Mouse (Mus musculus) CH12.LX (cell line): Measurements from ENCODE around the gene Gm28036. TPM values are rescaled to one million over a fixed set of nuclear protein-coding genes. Genes with fewer than 3 reads are reported as not detected.

Experiments used
- DNase-seq: peaks from one replicate; pipeline ENCODE4 v3.0.0-alpha.2; 2013; ENCODE audit errors: extremely low read depth
- H3K27ac ChIP-seq: 2 replicates; pipeline ENCODE4 v1.5.1; 2012; ENCODE audit warnings: low read depth, mild to moderate bottlenecking, control low read depth, moderate library complexity; ENCODE audit not compliant: insufficient read depth
- H3K27me3 ChIP-seq: replicated peaks from 2 replicates; pipeline ENCODE3; 2012; ENCODE audit warnings: inconsistent platforms
- H3K36me3 ChIP-seq, 2 experiments: replicated peaks in 1 of 2; 2 replicates each; pipeline versions ENCODE3 to v1.6.1; 2012; ENCODE audit warnings: inconsistent platforms in 1 of 2, low read length in 1 of 2, mild to moderate bottlenecking in 1 of 2, mixed read lengths in 1 of 2, moderate library complexity in 1 of 2; ENCODE audit not compliant: control insufficient read depth in 1 of 2, insufficient read depth in 1 of 2
- H3K4me1 ChIP-seq, 2 experiments: 2 replicates each; pipeline ENCODE4 v1.6.1; 2012; ENCODE audit warnings: inconsistent platforms in 1 of 2, moderate library complexity in 1 of 2; ENCODE audit not compliant: insufficient read depth in 2 of 2, control insufficient read depth in 1 of 2
- H3K4me2 ChIP-seq: 2 replicates; pipeline ENCODE4 v1.6.1; 2012; ENCODE audit warnings: low read depth, mild to moderate bottlenecking, control low read depth; ENCODE audit not compliant: poor library complexity, insufficient read depth, severe bottlenecking
- H3K4me3 ChIP-seq, 3 experiments: fragments of 150-350 bp in 1 of 3; sonication (generic) in 1 of 3; replicated peaks in 1 of 3; 2 replicates each; pipeline versions ENCODE3 to v1.5.1; 2011 to 2012; ENCODE audit warnings: low read depth in 2 of 3, low read length in 2 of 3, mild to moderate bottlenecking in 2 of 3, moderate library complexity in 2 of 3, control low read depth in 1 of 3, improper control_type of control experiment in 1 of 3, inconsistent platforms in 1 of 3, mixed read lengths in 1 of 3; ENCODE audit not compliant: poor library complexity in 1 of 3
- H3K79me2 ChIP-seq: replicated peaks from 2 replicates; pipeline ENCODE4 v1.6.1; 2012; ENCODE audit warnings: mild to moderate bottlenecking, moderate library complexity; ENCODE audit not compliant: control insufficient read depth, poor library complexity, insufficient read depth, severe bottlenecking; ENCODE audit errors: extremely low read depth
- H3K9ac ChIP-seq: 2 replicates; pipeline ENCODE4 v1.6.1; 2012; ENCODE audit warnings: low read depth, mild to moderate bottlenecking, control low read depth, moderate library complexity; ENCODE audit not compliant: insufficient read depth
- H3K9me3 ChIP-seq: replicated peaks from 2 replicates; pipeline ENCODE3; 2012; ENCODE audit warnings: low read length, inconsistent platforms, mixed read lengths
- BHLHE40 ChIP-seq: IDR thresholded peaks from 2 replicates; pipeline ENCODE4 v1.6.1; 2011; ENCODE audit warnings: mild to moderate bottlenecking, low read depth, low read length, improper control_type of control experiment
- CHD1 ChIP-seq: IDR thresholded peaks from 2 replicates; pipeline ENCODE4 v1.6.1; 2012; ENCODE audit warnings: low read depth, low read length, improper control_type of control experiment, inconsistent platforms
- CHD2 ChIP-seq: IDR thresholded peaks from 2 replicates; pipeline ENCODE4 v1.6.1; 2011; ENCODE audit warnings: low read length, improper control_type of control experiment
- EP300 ChIP-seq: IDR thresholded peaks from 2 replicates; pipeline ENCODE4 v1.6.1; 2011; ENCODE audit warnings: low read length, improper control_type of control experiment
- ETS1 ChIP-seq: conservative IDR thresholded peaks from 2 replicates; pipeline ENCODE4 v1.6.1; 2012; ENCODE audit warnings: low read depth, mild to moderate bottlenecking, inconsistent platforms, low read length, improper control_type of control experiment, moderate library complexity
- GABPA ChIP-seq: IDR thresholded peaks from 2 replicates; pipeline ENCODE4 v1.6.1; 2012; ENCODE audit warnings: low read depth, low read length, improper control_type of control experiment, inconsistent platforms; ENCODE audit not compliant: insufficient replicate concordance
- HCFC1 ChIP-seq: IDR thresholded peaks from 2 replicates; pipeline ENCODE4 v1.6.1; 2012; ENCODE audit warnings: low read depth, mild to moderate bottlenecking, inconsistent platforms, low read length, improper control_type of control experiment
- JUN ChIP-seq: IDR thresholded peaks from 2 replicates; pipeline ENCODE4 v1.6.1; 2011; ENCODE audit warnings: low read depth, mild to moderate bottlenecking, low read length, improper control_type of control experiment, moderate library complexity; ENCODE audit not compliant: insufficient read depth
- JUND ChIP-seq: conservative IDR thresholded peaks from 2 replicates; pipeline ENCODE4 v1.6.1; 2011; ENCODE audit warnings: low read depth, low read length, improper control_type of control experiment
- MAFK ChIP-seq: IDR thresholded peaks from 2 replicates; pipeline ENCODE4 v1.6.1; 2011; ENCODE audit warnings: low read length, improper control_type of control experiment; ENCODE audit not compliant: insufficient replicate concordance
- MAX ChIP-seq: IDR thresholded peaks from 2 replicates; pipeline ENCODE4 v1.6.1; 2011; ENCODE audit warnings: low read length, improper control_type of control experiment
- MAZ ChIP-seq: IDR thresholded peaks from 2 replicates; pipeline ENCODE4 v1.6.1; 2012; ENCODE audit warnings: low read depth, mild to moderate bottlenecking, inconsistent platforms, low read length, improper control_type of control experiment, moderate library complexity
- MYC ChIP-seq: IDR thresholded peaks from 2 replicates; pipeline ENCODE4 v1.6.1; 2011; ENCODE audit warnings: low read depth, mild to moderate bottlenecking, improper control_type of control experiment, low read length
- NELFE ChIP-seq: IDR thresholded peaks from 2 replicates; pipeline ENCODE4 v1.6.1; 2011; ENCODE audit warnings: low read depth, low read length, improper control_type of control experiment
- PAX5 ChIP-seq: IDR thresholded peaks from 2 replicates; pipeline ENCODE4 v1.6.1; 2012; ENCODE audit warnings: low read length, inconsistent platforms, mixed read lengths
- POLR2A ChIP-seq: IDR thresholded peaks from 2 replicates; pipeline ENCODE4 v1.6.1; 2011; ENCODE audit warnings: low read depth, mild to moderate bottlenecking, improper control_type of control experiment, low read length
- POLR2AphosphoS2 ChIP-seq: IDR thresholded peaks from 2 replicates; pipeline ENCODE4 v1.6.1; 2011; ENCODE audit warnings: low read depth, low read length, improper control_type of control experiment
- RAD21 ChIP-seq: IDR thresholded peaks from 2 replicates; pipeline ENCODE4 v1.6.1; 2011; ENCODE audit warnings: low read depth, mild to moderate bottlenecking, low read length, improper control_type of control experiment, moderate library complexity
- SIN3A ChIP-seq: IDR thresholded peaks from 2 replicates; pipeline ENCODE4 v1.6.1; 2012; ENCODE audit warnings: low read length, improper control_type of control experiment, inconsistent platforms
- SMC3 ChIP-seq: IDR thresholded peaks from 2 replicates; pipeline ENCODE4 v1.6.1; 2011; ENCODE audit warnings: low read depth, low read length, improper control_type of control experiment
- TCF12 ChIP-seq: IDR thresholded peaks from 2 replicates; pipeline ENCODE4 v1.6.1; 2014; ENCODE audit warnings: low read depth, mild to moderate bottlenecking, inconsistent platforms, low read length, improper control_type of control experiment
- UBTF ChIP-seq: IDR thresholded peaks from 2 replicates; pipeline ENCODE4 v1.6.1; 2012; ENCODE audit warnings: low read depth, mild to moderate bottlenecking, inconsistent platforms, low read length, improper control_type of control experiment, moderate library complexity
- ZNF384 ChIP-seq: IDR thresholded peaks from 2 replicates; pipeline ENCODE4 v1.6.1; 2012; ENCODE audit warnings: low read depth, low read length, improper control_type of control experiment, inconsistent platforms
- dilution Hi-C: fragments of 300-500 bp; cut with MboI; formaldehyde crosslinking; loops from 2 replicates; pipeline ENCODE4 v1.14.3; 2020; ENCODE audit warnings: low sequenced_read_pairs; ENCODE audit not compliant: extremely low pct_unique_long_range_greater_than_20kb, extremely low pct_ligation_motif_present
- in situ Hi-C: fragments of 300-500 bp; cut with MboI; formaldehyde crosslinking; loops from 3 replicates; pipeline ENCODE4 v1.14.3; 2019; ENCODE audit warnings: low sequenced_read_pairs, low pct_ligation_motif_present, low pct_unique_long_range_greater_than_20kb, mixed read lengths
- polyA plus RNA-seq: library from polyadenylated mRNA; unstranded; fragments of >175 nt; gene quantifications from 2 replicates; pipeline ENCODE4 v1.2.1, GENCODE M21; 2012; ENCODE audit warnings: low read depth; ENCODE audit not compliant: insufficient read length
- total RNA-seq, 2 experiments: library from RNA; depleted of rRNA; stranded (reverse); fragments of 300-350 nt in 1 of 2; fragments of >200 nt in 1 of 2; gene quantifications; 2 replicates each; pipeline ENCODE4 v1.2.3; 2012 to 2014

Gm28036 gene
- total and polyA plus RNA-seq, 3 experiments = 10.5 to 18.8 (median 15.3) TPM

DNA sequence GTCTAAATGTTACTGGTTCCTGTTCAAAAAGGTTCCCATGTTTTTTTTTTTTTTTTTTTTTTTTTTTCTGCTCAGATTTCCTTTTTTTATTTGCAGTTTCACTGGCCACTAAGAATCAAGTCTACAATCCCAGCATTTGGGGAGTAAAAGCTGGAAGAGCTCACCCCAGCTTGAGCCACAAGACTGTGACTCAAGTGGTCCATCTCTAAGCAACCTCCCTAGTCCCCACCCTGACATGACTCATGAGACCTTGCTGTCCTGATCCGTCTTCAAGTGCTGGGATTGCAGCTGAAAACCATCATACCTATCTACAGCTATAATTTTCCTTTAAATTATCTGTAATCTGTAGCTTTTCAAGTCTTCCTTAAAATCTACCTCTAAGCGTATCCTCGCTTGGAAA lies 42.4 kb downstream of the Gm28036 start:
- Histone ChIP-seq H3K4me3 (no peak overlapping the region), H3K4me1 (no peaks in the 10 kb centered on the region), H3K9ac (no peak overlapping the region), H3K9me3 (no peaks in the 10 kb centered on the region), H3K36me3 (peaks cover 3 to 22% of the 10 kb centered on the region in 2 experiments), H3K27ac (no peak overlapping the region), H3K79me2 (0 out of 2 replicates have a peak, but pooled peaks cover 1% of the 10 kb centered on the region), H3K27me3 (no peaks in the 10 kb centered on the region), H3K4me2 (no peak overlapping the region)
- in situ Hi-C loops (no loop called here), dilution Hi-C loops (no loop called here)
- DNase-seq = no peak
- TF ChIP-seq ETS1 = no peak

- in situ Hi-C loops = no loop called here
- no peaks in the 10 kb centered on the region for H3K27me3 ChIP-seq
Measured at GRCm38 (mm10) chr2:156080391-156080790, 46.5 kb downstream of the Gm28036 start.

GRCm38 (mm10) chr2:156079674-156080073 lies 47.2 kb downstream of the Gm28036 start:
- in situ Hi-C loops = no loop called here
- no peak for DNase-seq

More at GRCm38 (mm10) chr2:156080391-156080790, 46.5 kb downstream of the Gm28036 start:
- H3K9me3 ChIP-seq = no peaks in the 10 kb centered on the region
- no peak for TF ChIP-seq CHD1
- TF ChIP-seq ZNF384 = no peak
- TF ChIP-seq TCF12 = no peak
- no peak for TF ChIP-seq RAD21
- TF ChIP-seq SIN3A = no peak
- no peak for TF ChIP-seq MAFK
- no peak for TF ChIP-seq POLR2AphosphoS2
- TF ChIP-seq JUND = no peak
- TF ChIP-seq JUN = no peak
- no peaks in the 10 kb centered on the region for H3K79me2 ChIP-seq
- no peak overlapping the region for H3K9ac ChIP-seq
- peaks cover 36 to 51% of the 10 kb centered on the region in 2 experiments for H3K36me3 ChIP-seq
- H3K4me3 ChIP-seq = no peak overlapping the region
- no peak overlapping the region for H3K4me2 ChIP-seq
- no peak overlapping the region for H3K27ac ChIP-seq
- H3K4me1 ChIP-seq = no peaks in the 10 kb centered on the region
- no peak for DNase-seq
- dilution Hi-C loops = no loop called here

More at GRCm38 (mm10) chr2:156079674-156080073, 47.2 kb downstream of the Gm28036 start:
- dilution Hi-C loops = no loop called here
- Histone ChIP-seq H3K27ac (no peak overlapping the region), H3K4me1 (no peaks in the 10 kb centered on the region), H3K27me3 (no peaks in the 10 kb centered on the region), H3K9me3 (no peaks in the 10 kb centered on the region), H3K4me2 (no peak overlapping the region)
- TF ChIP-seq MAZ = no peak
- TF ChIP-seq POLR2A = no peak
- TF ChIP-seq BHLHE40 = no peak
- TF ChIP-seq MAX = no peak
- no peak for TF ChIP-seq PAX5
- no peak for TF ChIP-seq ZNF384
- no peak for TF ChIP-seq ETS1
- no peak for TF ChIP-seq HCFC1
- TF ChIP-seq SMC3 = no peak
- TF ChIP-seq NELFE = no peak
- no peak for TF ChIP-seq CHD2
- no peak for TF ChIP-seq JUND
- no peak for TF ChIP-seq MYC
- no peak for TF ChIP-seq JUN
- TF ChIP-seq UBTF = no peak
- TF ChIP-seq RAD21 = no peak
- TF ChIP-seq EP300 = no peak
- TF ChIP-seq GABPA = no peak
- no peak for TF ChIP-seq MAFK
- TF ChIP-seq, all 38 proteins: peak for 0
- Histone ChIP-seq H3K79me2 (no peaks in the 10 kb centered on the region), H3K4me3 (no peak overlapping the region), H3K36me3 (peaks cover 41 to 58% of the 10 kb centered on the region in 2 experiments), H3K9ac (no peak overlapping the region)
